In the genomic region with DNA sequence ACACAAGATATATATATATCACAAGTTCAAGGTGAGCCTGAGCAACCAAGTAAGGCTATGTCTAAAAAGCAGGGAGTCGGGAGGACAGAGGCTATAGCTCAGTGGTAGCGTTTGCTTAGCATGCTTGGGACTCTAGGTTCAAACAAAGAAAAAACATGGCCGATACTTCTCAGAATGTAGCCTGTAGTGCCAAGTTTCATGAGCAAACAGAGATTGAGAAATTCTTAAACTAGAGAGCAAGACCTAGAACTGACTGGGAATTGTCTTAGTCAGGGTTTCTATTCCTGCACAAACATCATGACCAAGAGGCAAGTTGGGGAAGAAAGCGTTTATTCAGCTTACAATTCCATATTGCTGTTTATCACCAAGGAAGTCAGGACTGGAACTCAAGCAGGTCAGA, we compare ENCODE assay signal across 27 mouse cellular contexts.
"Had no signal": no experiment of that assay in that cellular context is flagged by ENCODE, and none has a peak within 500 bp of the region (broad histone marks: within the 10 kb centered on the region; RNA-seq: fewer than 3 reads in every experiment).

No protein-coding gene starts in this region.

- H3K27ac ChIP-seq: gastrocnemius, adult 2 months; heart, adult 2 months; heart, embryonic 13.5 days; heart, embryonic 15.5 days; hindbrain, embryonic 10.5 days; hindbrain, embryonic 12.5 days; hindbrain, embryonic 14.5 days; intestine, embryonic 15.5 days; layer of hippocampus, adult 2 months; left cerebral cortex, adult 2 months; limb, embryonic 10.5 days; limb, embryonic 12.5 days; liver, embryonic 12.5 days; liver, embryonic 14.5 days had no signal

- ATAC-seq: hindbrain, embryonic 16.5 days; inflammation-experienced regulatory T-cells, adult 6 months; intestine, embryonic 15.5 days; intestine, postnatal 0 days; liver, embryonic 12.5 days had no signal

- H3K27me3 ChIP-seq: hindbrain, embryonic 12.5 days; intestine, embryonic 15.5 days; liver, embryonic 12.5 days had no signal

- H3K9ac ChIP-seq: heart, embryonic 13.5 days; heart, embryonic 15.5 days; hindbrain, embryonic 12.5 days; hindbrain, embryonic 14.5 days; intestine, embryonic 15.5 days; limb, embryonic 12.5 days; liver, embryonic 12.5 days; liver, embryonic 14.5 days had no signal

- H3K4me3 ChIP-seq: gastrocnemius, adult 2 months; heart, adult 2 months; heart, embryonic 13.5 days; heart, embryonic 15.5 days; hindbrain, embryonic 10.5 days; hindbrain, embryonic 12.5 days; intestine, embryonic 15.5 days; layer of hippocampus, adult 2 months; left cerebral cortex, adult 2 months; limb, embryonic 10.5 days; limb, embryonic 12.5 days; liver, embryonic 12.5 days had no signal

- H3K9me3 ChIP-seq: heart, embryonic 13.5 days; heart, embryonic 15.5 days; hindbrain, embryonic 10.5 days; hindbrain, embryonic 12.5 days; intestine, embryonic 15.5 days; limb, embryonic 10.5 days; limb, embryonic 12.5 days; liver, embryonic 12.5 days had no signal

- H3K4me2 ChIP-seq: heart, embryonic 11.5 days; heart, embryonic 13.5 days; heart, embryonic 15.5 days; hindbrain, embryonic 12.5 days; hindbrain, embryonic 14.5 days; intestine, embryonic 15.5 days; limb, embryonic 12.5 days; liver, embryonic 12.5 days had no signal

- DNase-seq: gastrocnemius, adult 2 months; gastrocnemius, postnatal 10 days; gastrocnemius, postnatal 25 days; heart, adult 2 months; heart, postnatal 14 days; heart, postnatal 4 days; kidney, adult 18-20 months; kidney, adult 8-10 months; kidney, postnatal 10 days; kidney, postnatal 25 days; kidney, postnatal 4 days had no signal

- H3K36me3 ChIP-seq: heart, embryonic 13.5 days; heart, embryonic 15.5 days; hindbrain, embryonic 10.5 days; hindbrain, embryonic 12.5 days; intestine, embryonic 15.5 days; limb, embryonic 10.5 days; limb, embryonic 12.5 days; liver, embryonic 12.5 days had no signal
